Mouse (Mus musculus): ENCODE data around the gene Adora2b. TPM values are rescaled to one million over a fixed set of nuclear protein-coding genes. Genes with fewer than 3 reads are reported as not detected.

The Adora2b gene
- polyA plus RNA-seq (2017; shearing (Covaris generic)), result not detected

DNA sequence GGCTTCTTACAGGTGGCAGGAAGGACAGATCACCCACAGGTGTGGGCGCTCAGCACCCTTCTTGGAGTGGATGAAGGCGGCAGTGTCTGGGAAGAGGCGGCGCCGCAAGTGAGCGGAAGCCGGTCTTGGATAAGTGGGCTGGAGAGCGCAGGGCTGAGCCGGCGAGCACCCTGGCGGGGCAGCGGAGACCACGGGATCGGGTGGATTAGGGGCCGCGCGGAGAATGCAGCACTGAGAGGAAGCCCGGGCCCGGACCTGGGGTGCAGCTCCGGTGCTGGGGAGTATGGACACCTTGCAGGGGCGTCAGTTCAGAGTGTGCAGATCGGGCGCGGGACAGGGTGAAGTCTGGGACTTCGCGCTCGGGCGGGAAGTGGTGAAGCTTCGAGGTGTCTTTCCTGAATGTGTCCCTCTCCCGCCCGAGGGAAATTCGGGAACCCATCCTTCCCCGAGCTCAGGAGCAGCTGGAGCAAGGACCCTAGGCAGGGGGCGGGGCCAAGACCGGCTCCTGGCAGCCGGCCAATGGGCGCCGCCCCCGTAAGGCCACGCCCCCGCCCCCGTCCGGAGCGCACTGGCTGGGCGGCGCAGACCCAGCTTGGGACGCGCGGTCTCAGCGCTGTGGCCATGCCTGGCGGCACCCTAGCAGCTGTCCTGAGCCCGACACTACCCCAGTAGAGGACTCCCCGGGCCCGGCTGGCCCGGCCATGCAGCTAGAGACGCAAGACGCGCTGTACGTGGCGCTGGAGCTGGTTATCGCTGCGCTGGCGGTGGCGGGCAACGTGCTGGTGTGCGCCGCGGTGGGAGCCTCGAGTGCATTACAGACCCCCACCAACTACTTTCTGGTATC is at the start of gene Adora2b:
Gene Adora2b, plus strand, starts transcription at position 584 of the 844 bp plus-strand sequence.

GRCm38 (mm10) chr11:62280675-62281600 is 32.2 kb downstream of the Adora2b start, which contains the start of the genes Zswim7 and Ttc19:
Zswim7 (minus strand) TSS chr11:62281375.
Ttc19 (plus strand) TSS chr11:62281473.

Other genes starting within 250 kb of the Adora2b start
- 7.5 TPM for gene Zswim7, start 32.4 kb downstream of the Adora2b start, polyA plus RNA-seq (2017; shearing (Covaris generic))
- 69.9 TPM for gene Ttc19, start 32.5 kb downstream of the Adora2b start, polyA plus RNA-seq (2017; shearing (Covaris generic))
- 8.4 TPM for gene Pigl, start 209.5 kb downstream of the Adora2b start, polyA plus RNA-seq (2017; shearing (Covaris generic))
- gene Ncor1, start 209.6 kb downstream of the Adora2b start, polyA plus RNA-seq (2017; shearing (Covaris generic)), result 432 TPM

All from naive thymus-derived CD4-positive, alpha-beta T cell, adult 5 months (primary cell).